Mouse (Mus musculus): ENCODE data around the gene Slc5a2. TPM values are rescaled to one million over a fixed set of nuclear protein-coding genes. Genes with fewer than 3 reads are reported as not detected.

The Slc5a2 gene
- polyA plus RNA-seq, 1 experiment = 0.51 TPM

GRCm38 (mm10) chr7:128245547-128245946, 19.9 kb upstream of the Slc5a2 start:
- peaks cover 12% of the 10 kb centered on the region; the same call in 1 of the 2 replicates for H3K4me1 ChIP-seq (ENCODE audit: control insufficient read depth, insufficient read depth, low read length)
- no peak for DNase-seq
- TF ChIP-seq CTCF (IDR thresholded peaks at IDR 0.05; ENCODE audit: borderline replicate concordance, insufficient read depth, low read depth, low read length) = no peak
- no peak overlapping the region for H3K4me3 ChIP-seq (replicated peaks; ENCODE audit: insufficient read depth, low read depth, low read length)
- no peaks in the 10 kb centered on the region for H3K27me3 ChIP-seq (ENCODE audit: control insufficient read depth, insufficient read depth, low read length)
- H3K27ac ChIP-seq (ENCODE audit: insufficient read depth, low read length) = no peak overlapping the region
- 17% methylated on average over 4 of the region's 4 CpGs for WGBS

DNA sequence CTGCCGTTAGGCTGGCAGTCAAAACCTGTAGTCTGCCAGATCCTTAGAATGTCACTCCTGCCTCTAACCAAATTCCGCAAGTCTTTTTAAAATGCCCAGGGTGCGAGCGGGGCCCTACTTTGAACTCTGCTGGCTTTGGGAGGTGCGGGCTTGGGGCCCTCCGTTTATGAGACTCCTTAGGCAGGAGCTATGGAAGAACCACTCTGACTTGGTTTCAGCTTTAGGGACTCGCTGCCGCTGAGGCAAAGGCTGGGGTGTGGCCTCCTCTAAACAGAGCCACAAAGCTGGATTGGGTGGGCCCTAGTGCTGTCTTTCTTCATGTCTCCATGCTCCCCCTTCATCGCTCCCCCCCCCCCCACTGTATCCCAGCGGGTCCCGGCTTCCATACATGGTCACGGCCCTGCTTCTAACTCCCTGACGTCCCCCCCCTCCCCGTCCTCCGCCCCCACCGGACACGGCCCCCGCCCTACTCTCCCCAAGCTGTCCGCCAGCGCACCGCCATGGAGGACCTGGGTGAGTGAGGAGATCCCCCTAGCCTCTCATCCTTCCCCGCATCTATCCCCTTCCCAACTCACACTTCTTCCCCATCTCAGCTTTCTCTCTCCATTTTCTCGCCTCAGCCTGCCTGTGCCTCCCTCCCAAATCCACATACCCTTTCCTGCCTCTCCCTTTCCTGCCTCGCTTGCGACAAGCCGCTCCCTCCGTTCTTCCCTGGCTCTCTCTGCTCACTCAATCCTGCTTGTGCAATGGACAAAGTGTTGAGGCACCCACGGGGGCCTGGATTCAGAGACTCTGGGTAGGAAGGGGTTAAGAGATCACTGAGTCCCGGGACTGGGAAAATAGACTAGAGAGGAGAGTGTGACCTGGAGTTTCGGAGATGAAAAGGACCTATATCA, 18.7 kb upstream of the Slc5a2 start, which contains the start of gene Tgfb1i1:
TSS of gene Tgfb1i1 (plus strand) at position 317 of the 896 bp plus-strand sequence.
- peak; percentile 51 to 66 for DNase-seq
- WGBS = 1% methylated on average over 30 of the region's 30 CpGs

GRCm38 (mm10) chr7:128247443-128247842, 18.0 kb upstream of the Slc5a2 start:
- Histone ChIP-seq H3K27me3 (ENCODE audit: control insufficient read depth, insufficient read depth, low read length) (no peaks in the 10 kb centered on the region), H3K27ac (ENCODE audit: insufficient read depth, low read length) (peak overlapping the region; percentile 48; the same call in 1 of the 2 replicates), H3K4me1 (ENCODE audit: control insufficient read depth, insufficient read depth, low read length) (peaks cover 22% of the 10 kb centered on the region; the same call in 1 of the 2 replicates), H3K4me3 (replicated peaks; ENCODE audit: insufficient read depth, low read depth, low read length) (peak overlapping the region; percentile 68)
- WGBS = 2% methylated on average over 13 of the region's 13 CpGs
- TF ChIP-seq CTCF (IDR thresholded peaks at IDR 0.05; ENCODE audit: borderline replicate concordance, insufficient read depth, low read depth, low read length) (peak; percentile 67), POLR2A (IDR thresholded peaks at IDR 0.05; ENCODE audit: borderline replicate concordance, insufficient read depth, low read length) (no peak; the same call in 1 of the 2 replicates)
- peak; percentile 85 to 87 for DNase-seq

More for the DNA sequence above, 18.7 kb upstream of the Slc5a2 start, which contains the start of gene Tgfb1i1:
- Histone ChIP-seq H3K4me1 (ENCODE audit: control insufficient read depth, insufficient read depth, low read length) (peaks cover 18% of the 10 kb centered on the region; the same call in 1 of the 2 replicates), H3K27ac (ENCODE audit: insufficient read depth, low read length) (peak within 1 kb of the TSS; percentile 48), H3K27me3 (ENCODE audit: control insufficient read depth, insufficient read depth, low read length) (no peaks in the 10 kb centered on the region), H3K4me3 (replicated peaks; ENCODE audit: insufficient read depth, low read depth, low read length) (peak within 1 kb of the TSS; percentile 68)
- peak; percentile 7; the same call in 1 of the 2 replicates for TF ChIP-seq POLR2A (IDR thresholded peaks at IDR 0.05; ENCODE audit: borderline replicate concordance, insufficient read depth, low read length)
- no peak for TF ChIP-seq CTCF (IDR thresholded peaks at IDR 0.05; ENCODE audit: borderline replicate concordance, insufficient read depth, low read depth, low read length)

DNA sequence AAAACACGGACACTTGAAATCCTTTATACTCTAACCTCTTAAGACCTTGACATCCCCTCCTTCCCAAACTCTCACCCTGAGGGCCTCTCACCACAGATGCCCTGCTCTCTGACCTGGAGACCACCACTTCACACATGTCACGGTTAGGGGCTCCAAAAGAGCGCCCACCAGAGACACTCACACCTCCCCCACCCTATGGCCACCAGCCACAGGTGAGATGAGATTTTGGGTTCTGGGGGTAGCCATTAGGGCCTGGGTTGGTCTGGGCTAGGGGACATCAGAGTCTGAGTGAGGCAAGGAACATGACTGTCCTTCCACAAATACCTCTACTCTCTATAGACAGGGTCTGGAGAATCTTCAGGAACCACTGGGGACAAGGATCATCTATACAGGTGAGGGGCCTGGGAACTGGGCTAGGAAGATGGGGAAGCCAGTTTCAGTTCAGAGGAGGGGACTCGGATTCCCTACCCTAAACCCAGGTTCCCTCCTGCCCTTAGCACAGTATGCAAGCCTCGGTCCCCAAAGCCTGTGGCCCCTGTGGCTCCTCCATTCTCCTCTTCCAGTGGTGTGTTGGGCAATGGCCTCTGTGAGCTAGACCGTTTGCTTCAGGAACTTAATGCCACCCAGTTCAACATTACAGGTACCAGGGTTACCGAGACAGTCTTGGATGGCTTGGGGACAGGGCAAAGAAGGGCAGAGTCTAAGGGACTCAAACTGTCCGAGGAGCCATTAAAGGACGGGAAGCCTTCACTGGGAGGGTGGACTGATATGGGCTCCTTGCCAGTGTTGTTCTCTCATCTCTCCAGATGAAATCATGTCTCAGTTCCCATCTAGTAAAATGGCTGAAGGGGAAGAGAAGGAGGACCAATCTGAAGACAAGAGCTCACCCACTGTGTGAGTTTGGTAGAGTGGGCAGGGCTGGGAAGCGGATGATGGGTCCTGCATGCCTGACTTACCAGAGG, 17.1 kb upstream of the Slc5a2 start:
- Histone ChIP-seq H3K27me3 (ENCODE audit: control insufficient read depth, insufficient read depth, low read length) (no peaks in the 10 kb centered on the region), H3K4me3 (replicated peaks; ENCODE audit: insufficient read depth, low read depth, low read length) (no peak overlapping the region), H3K4me1 (ENCODE audit: control insufficient read depth, insufficient read depth, low read length) (peaks cover 29% of the 10 kb centered on the region; the same call in 1 of the 2 replicates), H3K27ac (ENCODE audit: insufficient read depth, low read length) (no peak overlapping the region)
- DNase-seq = no peak
- 88% methylated on average over 10 of the region's 10 CpGs for WGBS
- TF ChIP-seq POLR2A (IDR thresholded peaks at IDR 0.05; ENCODE audit: borderline replicate concordance, insufficient read depth, low read length) (no peak), CTCF (IDR thresholded peaks at IDR 0.05; ENCODE audit: borderline replicate concordance, insufficient read depth, low read depth, low read length) (no peak)

GRCm38 (mm10) chr7:128249998-128250397, 15.5 kb upstream of the Slc5a2 start:
- H3K4me1 ChIP-seq (ENCODE audit: control insufficient read depth, insufficient read depth, low read length) = peaks cover 27% of the 10 kb centered on the region; the same call in 1 of the 2 replicates
- 88% methylated on average over 5 of the region's 5 CpGs for WGBS
- DNase-seq = no peak
- no peak for TF ChIP-seq CTCF (IDR thresholded peaks at IDR 0.05; ENCODE audit: borderline replicate concordance, insufficient read depth, low read depth, low read length)
- TF ChIP-seq POLR2A (IDR thresholded peaks at IDR 0.05; ENCODE audit: borderline replicate concordance, insufficient read depth, low read length) = no peak
- no peak overlapping the region for H3K27ac ChIP-seq (ENCODE audit: insufficient read depth, low read length)
- H3K27me3 ChIP-seq (ENCODE audit: control insufficient read depth, insufficient read depth, low read length) = no peaks in the 10 kb centered on the region
- no peak overlapping the region for H3K4me3 ChIP-seq (replicated peaks; ENCODE audit: insufficient read depth, low read depth, low read length)

DNA sequence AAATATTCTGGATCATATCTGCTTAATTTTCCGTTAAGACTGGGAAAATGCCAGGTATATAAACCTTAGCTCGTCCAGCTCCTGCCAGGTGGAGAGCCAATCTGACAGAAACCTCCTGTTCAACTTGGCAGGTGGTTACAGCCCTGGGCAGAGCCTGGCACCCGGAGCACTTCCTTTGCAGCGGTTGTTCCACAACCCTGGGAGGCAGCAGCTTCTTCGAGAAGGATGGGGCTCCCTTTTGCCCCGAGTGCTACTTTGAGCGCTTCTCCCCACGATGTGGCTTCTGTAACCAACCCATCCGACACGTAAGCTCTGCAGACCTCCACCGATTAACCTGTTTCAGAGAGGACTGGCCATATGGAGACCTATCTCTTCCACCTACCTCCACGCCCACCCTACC, 13.5 kb upstream of the Slc5a2 start:
- Histone ChIP-seq H3K4me1 (ENCODE audit: control insufficient read depth, insufficient read depth, low read length) (peaks cover 17% of the 10 kb centered on the region; the same call in 1 of the 2 replicates), H3K27me3 (ENCODE audit: control insufficient read depth, insufficient read depth, low read length) (no peaks in the 10 kb centered on the region), H3K27ac (ENCODE audit: insufficient read depth, low read length) (no peak overlapping the region), H3K4me3 (replicated peaks; ENCODE audit: insufficient read depth, low read depth, low read length) (no peak overlapping the region)
- peak; percentile 53 to 74 for DNase-seq
- no peak for TF ChIP-seq CTCF (IDR thresholded peaks at IDR 0.05; ENCODE audit: borderline replicate concordance, insufficient read depth, low read depth, low read length)
- TF ChIP-seq POLR2A (IDR thresholded peaks at IDR 0.05; ENCODE audit: borderline replicate concordance, insufficient read depth, low read length) = no peak
- 11% methylated on average over 12 of the region's 12 CpGs for WGBS

DNA sequence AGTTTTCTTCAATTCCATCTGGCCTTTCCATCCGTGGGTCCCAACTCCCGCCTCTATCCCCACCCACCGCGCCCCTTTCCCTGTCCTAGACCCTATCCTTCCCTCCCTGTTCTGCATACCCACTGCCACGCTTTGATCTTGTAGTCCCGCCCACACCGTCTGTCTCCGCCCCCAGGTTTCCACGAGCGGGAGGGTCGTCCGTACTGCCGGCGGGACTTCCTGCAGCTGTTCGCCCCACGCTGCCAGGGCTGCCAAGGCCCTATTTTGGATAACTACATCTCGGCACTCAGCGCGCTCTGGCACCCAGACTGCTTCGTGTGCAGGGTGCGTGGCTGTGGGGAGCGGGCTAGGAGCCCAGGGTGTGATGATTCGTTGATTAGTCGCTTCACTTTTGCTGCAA, 12.8 kb upstream of the Slc5a2 start:
- H3K27me3 ChIP-seq (ENCODE audit: control insufficient read depth, insufficient read depth, low read length) = no peaks in the 10 kb centered on the region
- H3K4me3 ChIP-seq (replicated peaks; ENCODE audit: insufficient read depth, low read depth, low read length) = peak overlapping the region; percentile 1
- DNase-seq = peak in 1 of 2 experiments; percentile 21
- peaks cover 17% of the 10 kb centered on the region; the same call in 1 of the 2 replicates for H3K4me1 ChIP-seq (ENCODE audit: control insufficient read depth, insufficient read depth, low read length)
- WGBS = 22% methylated on average over 24 of the region's 24 CpGs
- H3K27ac ChIP-seq (ENCODE audit: insufficient read depth, low read length) = no peak overlapping the region
- no peak for TF ChIP-seq POLR2A (IDR thresholded peaks at IDR 0.05; ENCODE audit: borderline replicate concordance, insufficient read depth, low read length)

Measured in cerebellum, adult 2 months (tissue).